Mouse (Mus musculus): ENCODE results near the gene Ccl11. TPM values are rescaled to one million over a fixed set of nuclear protein-coding genes. Genes with fewer than 3 reads are reported as not detected.

Ccl11 gene
- polyA plus RNA-seq, 1 experiment from 2014 or later = 85.0 TPM

- H3K4me3 ChIP-seq (ENCODE audit: low read length) = no peak overlapping the region
- 79% methylated on average over 6 of the region's 6 CpGs for WGBS
- no peaks in the 10 kb centered on the region for H3K36me3 ChIP-seq (ENCODE audit: control insufficient read depth, insufficient read depth, low read length)
- no peak overlapping the region for H3K9ac ChIP-seq (ENCODE audit: low read length)
- H3K9me3 ChIP-seq (ENCODE audit: control insufficient read depth, low read length) = no peaks in the 10 kb centered on the region
- H3K4me2 ChIP-seq (ENCODE audit: low read depth, low read length) = no peak overlapping the region
- no peak overlapping the region for H3K27ac ChIP-seq (ENCODE audit: low read length)
- no peaks in the 10 kb centered on the region for H3K4me1 ChIP-seq (replicated peaks; ENCODE audit: control insufficient read depth, insufficient read depth, low read length)
- 0 out of 2 replicates have a peak, but pooled peaks have one; percentile 28 for ATAC-seq (ENCODE audit: low read depth)
- H3K27me3 ChIP-seq (ENCODE audit: control insufficient read depth, insufficient read depth, low read depth, low read length) = no peaks in the 10 kb centered on the region
These were observed 35.0 kb upstream of the Ccl11 start for GRCm38 (mm10) chr11:82022504-82023056.

- no peak overlapping the region for H3K4me3 ChIP-seq (ENCODE audit: low read length)
- no peak for ATAC-seq (ENCODE audit: low read depth)
- H3K9me3 ChIP-seq (ENCODE audit: control insufficient read depth, low read length) = no peaks in the 10 kb centered on the region
- WGBS = 74% methylated on average over 4 of the region's 4 CpGs
- H3K27ac ChIP-seq (ENCODE audit: low read length) = no peak overlapping the region
- no peaks in the 10 kb centered on the region for H3K36me3 ChIP-seq (ENCODE audit: control insufficient read depth, insufficient read depth, low read length)
- H3K4me1 ChIP-seq (replicated peaks; ENCODE audit: control insufficient read depth, insufficient read depth, low read length) = no peaks in the 10 kb centered on the region
- H3K9ac ChIP-seq (ENCODE audit: low read length) = no peak overlapping the region
- H3K4me2 ChIP-seq (ENCODE audit: low read depth, low read length) = no peak overlapping the region
- H3K27me3 ChIP-seq (ENCODE audit: control insufficient read depth, insufficient read depth, low read depth, low read length) = no peaks in the 10 kb centered on the region
These were observed 33.9 kb upstream of the Ccl11 start for GRCm38 (mm10) chr11:82023769-82024168.

GRCm38 (mm10) chr11:82030171-82030570, 27.5 kb upstream of the Ccl11 start:
- ATAC-seq (ENCODE audit: low read depth) = no peak
- no peaks in the 10 kb centered on the region for H3K36me3 ChIP-seq (ENCODE audit: control insufficient read depth, insufficient read depth, low read length)
- WGBS = 87% methylated on average over 2 of the region's 2 CpGs
- no peaks in the 10 kb centered on the region for H3K9me3 ChIP-seq (ENCODE audit: control insufficient read depth, low read length)
- no peak overlapping the region for H3K27ac ChIP-seq (ENCODE audit: low read length)
- H3K9ac ChIP-seq (ENCODE audit: low read length) = no peak overlapping the region
- H3K4me1 ChIP-seq (replicated peaks; ENCODE audit: control insufficient read depth, insufficient read depth, low read length) = peaks cover 16% of the 10 kb centered on the region
- H3K27me3 ChIP-seq (ENCODE audit: control insufficient read depth, insufficient read depth, low read depth, low read length) = no peaks in the 10 kb centered on the region
- no peak overlapping the region for H3K4me3 ChIP-seq (ENCODE audit: low read length)
- no peak overlapping the region for H3K4me2 ChIP-seq (ENCODE audit: low read depth, low read length)

- no peaks in the 10 kb centered on the region for H3K9me3 ChIP-seq (ENCODE audit: control insufficient read depth, low read length)
- no peaks in the 10 kb centered on the region for H3K36me3 ChIP-seq (ENCODE audit: control insufficient read depth, insufficient read depth, low read length)
- no peak overlapping the region for H3K4me3 ChIP-seq (ENCODE audit: low read length)
- no peaks in the 10 kb centered on the region for H3K27me3 ChIP-seq (ENCODE audit: control insufficient read depth, insufficient read depth, low read depth, low read length)
- peaks cover 19% of the 10 kb centered on the region for H3K4me1 ChIP-seq (replicated peaks; ENCODE audit: control insufficient read depth, insufficient read depth, low read length)
- no peak for ATAC-seq (ENCODE audit: low read depth)
- H3K27ac ChIP-seq (ENCODE audit: low read length) = peak overlapping the region; percentile 78
- no peak overlapping the region for H3K4me2 ChIP-seq (ENCODE audit: low read depth, low read length)
- no peak overlapping the region for H3K9ac ChIP-seq (ENCODE audit: low read length)
These were observed 25.5 kb upstream of the Ccl11 start for GRCm38 (mm10) chr11:82032136-82032535.

- Histone ChIP-seq H3K4me1 (replicated peaks; ENCODE audit: control insufficient read depth, insufficient read depth, low read length) (peaks cover 19% of the 10 kb centered on the region), H3K36me3 (ENCODE audit: control insufficient read depth, insufficient read depth, low read length) (no peaks in the 10 kb centered on the region), H3K4me3 (ENCODE audit: low read length) (no peak overlapping the region), H3K9me3 (ENCODE audit: control insufficient read depth, low read length) (no peaks in the 10 kb centered on the region), H3K9ac (ENCODE audit: low read length) (no peak overlapping the region), H3K4me2 (ENCODE audit: low read depth, low read length) (no peak overlapping the region; the same call in 1 of the 2 replicates), H3K27me3 (ENCODE audit: control insufficient read depth, insufficient read depth, low read depth, low read length) (no peaks in the 10 kb centered on the region), H3K27ac (ENCODE audit: low read length) (peak overlapping the region; percentile 82)
- 18% methylated on average over 8 of the region's 8 CpGs for WGBS
- peak; percentile 90 for ATAC-seq (ENCODE audit: low read depth)
These were observed 24.8 kb upstream of the Ccl11 start for GRCm38 (mm10) chr11:82032678-82033344.

GRCm38 (mm10) chr11:82034446-82034845, 23.2 kb upstream of the Ccl11 start:
- Histone ChIP-seq H3K4me1 (replicated peaks; ENCODE audit: control insufficient read depth, insufficient read depth, low read length) (peaks cover 19% of the 10 kb centered on the region), H3K9me3 (ENCODE audit: control insufficient read depth, low read length) (no peaks in the 10 kb centered on the region)

GRCm38 (mm10) chr11:82035356-82035755, 22.3 kb upstream of the Ccl11 start, which contains the start of gene Ccl2:
TSS of gene Ccl2 (plus strand) at chr11:82035571.
- 0 out of 2 replicates have a peak within 1 kb of the TSS, but pooled peaks have one; percentile 12 for H3K27ac ChIP-seq (ENCODE audit: low read length)
- H3K4me2 ChIP-seq (ENCODE audit: low read depth, low read length) = 0 out of 2 replicates have a peak within 1 kb of the TSS, but pooled peaks have one; percentile 7
- no peaks in the 10 kb centered on the region for H3K36me3 ChIP-seq (ENCODE audit: control insufficient read depth, insufficient read depth, low read length)
- no peaks in the 10 kb centered on the region for H3K9me3 ChIP-seq (ENCODE audit: control insufficient read depth, low read length)
- H3K9ac ChIP-seq (ENCODE audit: low read length) = no peak within 1 kb of the TSS
- peak; percentile 73 for ATAC-seq (ENCODE audit: low read depth)
- H3K4me3 ChIP-seq (ENCODE audit: low read length) = no peak within 1 kb of the TSS
- WGBS = 14% methylated on average over 5 of the region's 5 CpGs
- H3K4me1 ChIP-seq (replicated peaks; ENCODE audit: control insufficient read depth, insufficient read depth, low read length) = peaks cover 19% of the 10 kb centered on the region
- H3K27me3 ChIP-seq (ENCODE audit: control insufficient read depth, insufficient read depth, low read depth, low read length) = no peaks in the 10 kb centered on the region

More at GRCm38 (mm10) chr11:82034446-82034845, 23.2 kb upstream of the Ccl11 start:
- ATAC-seq (ENCODE audit: low read depth) = no peak
- H3K9ac ChIP-seq (ENCODE audit: low read length) = no peak overlapping the region
- H3K27ac ChIP-seq (ENCODE audit: low read length) = no peak overlapping the region
- H3K27me3 ChIP-seq (ENCODE audit: control insufficient read depth, insufficient read depth, low read depth, low read length) = no peaks in the 10 kb centered on the region
- WGBS = 77% methylated on average over 7 of the region's 7 CpGs
- H3K36me3 ChIP-seq (ENCODE audit: control insufficient read depth, insufficient read depth, low read length) = no peaks in the 10 kb centered on the region
- H3K4me2 ChIP-seq (ENCODE audit: low read depth, low read length) = no peak overlapping the region
- no peak overlapping the region for H3K4me3 ChIP-seq (ENCODE audit: low read length)

- H3K9me3 ChIP-seq (ENCODE audit: control insufficient read depth, low read length) = no peaks in the 10 kb centered on the region
- H3K4me3 ChIP-seq (ENCODE audit: low read length) = no peak overlapping the region
- H3K27me3 ChIP-seq (ENCODE audit: control insufficient read depth, insufficient read depth, low read depth, low read length) = no peaks in the 10 kb centered on the region
- no peak for ATAC-seq (ENCODE audit: low read depth)
- no peak overlapping the region for H3K27ac ChIP-seq (ENCODE audit: low read length)
- H3K36me3 ChIP-seq (ENCODE audit: control insufficient read depth, insufficient read depth, low read length) = no peaks in the 10 kb centered on the region
- H3K4me1 ChIP-seq (replicated peaks; ENCODE audit: control insufficient read depth, insufficient read depth, low read length) = peaks cover 19% of the 10 kb centered on the region
- WGBS = 79% methylated on average over 2 of the region's 2 CpGs
- no peak overlapping the region for H3K9ac ChIP-seq (ENCODE audit: low read length)
- no peak overlapping the region for H3K4me2 ChIP-seq (ENCODE audit: low read depth, low read length)
These were observed 21.8 kb upstream of the Ccl11 start for GRCm38 (mm10) chr11:82035857-82036256.

- Histone ChIP-seq H3K4me1 (replicated peaks; ENCODE audit: control insufficient read depth, insufficient read depth, low read length) (peaks cover 2% of the 10 kb centered on the region; the same call in 1 of the 2 replicates), H3K9ac (ENCODE audit: low read length) (no peak within 1 kb of the TSS), H3K9me3 (ENCODE audit: control insufficient read depth, low read length) (no peaks in the 10 kb centered on the region), H3K27me3 (ENCODE audit: control insufficient read depth, insufficient read depth, low read depth, low read length) (no peaks in the 10 kb centered on the region), H3K36me3 (ENCODE audit: control insufficient read depth, insufficient read depth, low read length) (no peaks in the 10 kb centered on the region), H3K4me3 (ENCODE audit: low read length) (no peak within 1 kb of the TSS), H3K4me2 (ENCODE audit: low read depth, low read length) (no peak within 1 kb of the TSS), H3K27ac (ENCODE audit: low read length) (0 out of 2 replicates have a peak within 1 kb of the TSS, but pooled peaks have one; percentile 0)
- ATAC-seq (ENCODE audit: low read depth) = peak; percentile 62
- WGBS = 7% methylated on average over 2 of the region's 2 CpGs
These were observed 19.1 kb upstream of the Ccl11 start, which contains the start of gene Gm17268 for GRCm38 (mm10) chr11:82038535-82038934. TSS of gene Gm17268 (minus strand) at chr11:82038562.
